Mouse (Mus musculus): ENCODE results near the gene Gmcl1.

Gmcl1 gene

GRCm38 (mm10) chr6:86660161-86660877, 72.9 kb downstream of the Gmcl1 start:
- no peak for DNase-seq (ENCODE audit: low spot score)

- DNase-seq (ENCODE audit: low spot score), result no peak
Measured at GRCm38 (mm10) chr6:86658501-86658900, 74.7 kb downstream of the Gmcl1 start.

GRCm38 (mm10) chr6:86654270-86654916, 78.8 kb downstream of the Gmcl1 start:
- DNase-seq (ENCODE audit: low spot score), result no peak

- no peak for DNase-seq (ENCODE audit: low spot score)
Measured at GRCm38 (mm10) chr6:86653026-86653425, 80.2 kb downstream of the Gmcl1 start.

- no peak for DNase-seq (ENCODE audit: low spot score)
Measured at GRCm38 (mm10) chr6:86646143-86646542, 87.0 kb downstream of the Gmcl1 start.

GRCm38 (mm10) chr6:86645551-86645950, 87.6 kb downstream of the Gmcl1 start:
- DNase-seq (ENCODE audit: low spot score), result no peak

- DNase-seq (ENCODE audit: low spot score), result no peak
Measured at GRCm38 (mm10) chr6:86644775-86645400, 88.3 kb downstream of the Gmcl1 start.

Data from urinary bladder, postnatal 25 days (tissue).